Mouse (Mus musculus) bone marrow, adult 2 months (tissue): Measurements from ENCODE around the gene Pgf.

Experiments
- CTCF ChIP-seq: fragments of 200-500 bp; IDR thresholded peaks from 2 replicates; pipeline ENCODE4 v1.5.1; 2011; ENCODE audit warnings: low read length, control low read depth; ENCODE audit not compliant: control insufficient read depth, insufficient read depth
- POLR2A ChIP-seq: fragments of 200-500 bp; IDR thresholded peaks from 2 replicates; pipeline ENCODE4 v1.6.1; 2011; ENCODE audit warnings: low read depth, mild to moderate bottlenecking, control low read depth, low read length, borderline replicate concordance; ENCODE audit not compliant: control insufficient read depth

DNA sequence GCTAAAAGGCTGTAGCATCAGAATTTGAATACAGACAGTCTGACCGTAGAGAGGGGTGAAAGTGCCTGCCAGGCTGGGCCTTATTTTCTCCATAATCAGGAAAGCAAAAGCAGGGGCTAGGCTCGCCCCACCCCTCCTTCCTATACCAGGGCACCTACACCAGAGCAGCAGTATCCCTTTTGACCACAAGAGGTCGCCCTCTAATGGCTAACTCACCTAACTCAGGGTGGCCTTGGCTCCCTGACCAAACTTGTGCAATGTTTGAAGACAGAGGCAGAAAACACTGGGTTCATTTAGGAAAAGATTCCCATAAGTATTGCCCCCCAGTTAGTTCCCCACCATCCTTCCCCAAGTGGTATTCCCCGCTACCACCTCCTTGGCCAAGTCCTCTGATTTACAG lies 34.8 kb downstream of the Pgf start:
- TF ChIP-seq CTCF: peak; percentile 90
- TF ChIP-seq POLR2A: no peak
